Mouse (Mus musculus) kidney, adult 9 months (tissue): ENCODE data around the gene Prr15l.
A peak's percentile ranks its signal among the peaks of the same experiment; 100 is the strongest.

ENCODE experiments used
- DNase-seq: peaks from one replicate; pipeline ENCODE4 v3.0.0; 2022

Prr15l gene

DNA sequence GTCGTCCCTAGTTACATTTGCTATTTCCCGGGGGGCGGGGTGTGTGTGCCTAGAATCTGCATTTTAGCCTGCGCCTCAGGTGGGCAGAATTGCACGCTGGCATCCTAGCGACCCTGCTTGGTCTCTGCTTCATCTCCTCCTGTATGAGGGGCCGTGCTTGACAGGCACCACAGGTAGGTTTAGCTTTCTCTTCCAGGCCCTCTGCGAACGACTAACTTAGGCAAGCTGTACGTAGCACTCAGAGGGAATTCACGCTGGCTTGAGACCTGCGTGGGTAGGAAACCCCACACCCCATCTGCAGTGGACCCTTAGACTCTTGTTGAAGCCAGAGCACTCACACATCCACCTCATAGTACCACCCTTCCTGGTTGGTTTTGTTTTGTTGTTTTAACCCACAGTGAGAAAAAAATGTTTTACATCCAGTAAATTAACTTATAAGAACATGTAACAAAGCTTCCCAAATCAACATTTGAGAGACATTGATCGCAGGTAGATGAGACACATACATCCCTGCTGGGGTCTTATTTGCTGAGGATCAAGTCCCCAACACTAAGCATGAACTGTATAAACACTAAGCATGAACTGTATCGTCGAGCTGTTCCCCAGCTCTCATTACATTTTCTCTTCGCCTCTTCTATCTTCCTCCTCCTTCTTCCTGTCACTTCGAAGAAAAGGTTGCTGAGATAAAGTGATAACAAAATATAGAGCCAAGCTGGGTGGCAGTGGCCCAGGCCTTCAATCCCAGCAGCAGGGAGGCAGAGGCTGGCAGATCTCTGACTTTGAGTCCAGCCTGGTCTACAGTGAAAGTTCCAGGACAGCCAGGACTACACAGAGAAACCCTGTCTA lies 50.7 kb downstream of the Prr15l start:
- no peak for DNase-seq

DNA sequence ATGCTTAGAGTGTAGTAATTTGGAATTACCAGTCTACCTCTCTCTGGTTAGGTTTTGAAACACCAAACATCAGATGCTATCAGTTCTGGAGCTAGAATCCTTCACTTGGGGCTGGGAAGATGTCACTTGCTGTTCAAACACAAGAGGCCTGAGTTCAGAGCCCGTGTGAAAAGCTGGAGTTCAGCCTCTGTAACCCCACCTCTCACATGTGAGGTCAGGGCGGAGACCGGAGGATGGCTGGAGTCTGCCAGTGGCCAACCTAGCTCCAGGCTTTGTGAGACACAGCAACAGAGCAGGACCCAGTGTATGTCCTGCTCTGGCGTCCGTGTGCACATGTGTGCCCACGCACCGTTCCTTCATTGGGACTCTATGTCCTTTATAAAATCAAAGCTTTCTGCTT lies 51.4 kb downstream of the Prr15l start:
- no peak for DNase-seq

DNA sequence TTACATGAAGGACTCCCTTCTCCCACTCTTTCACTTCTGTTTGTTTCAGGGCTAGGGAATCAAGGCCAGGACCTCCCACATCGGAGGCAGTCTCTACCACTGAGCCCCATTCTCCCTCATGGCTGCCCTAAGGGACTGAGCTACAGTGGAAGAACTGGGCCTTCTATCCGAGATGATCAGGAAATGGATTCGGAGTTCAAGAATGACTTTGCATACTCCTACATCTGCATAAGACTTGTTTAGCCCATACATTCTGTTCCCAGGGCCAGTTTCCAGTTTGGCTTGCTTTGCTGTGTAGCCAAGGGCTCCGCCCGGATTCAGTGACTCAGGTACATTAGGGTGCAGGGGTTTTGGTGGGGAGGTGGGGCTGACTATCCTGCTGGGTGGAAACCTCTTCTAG lies 52.1 kb downstream of the Prr15l start:
- no peak for DNase-seq

DNA sequence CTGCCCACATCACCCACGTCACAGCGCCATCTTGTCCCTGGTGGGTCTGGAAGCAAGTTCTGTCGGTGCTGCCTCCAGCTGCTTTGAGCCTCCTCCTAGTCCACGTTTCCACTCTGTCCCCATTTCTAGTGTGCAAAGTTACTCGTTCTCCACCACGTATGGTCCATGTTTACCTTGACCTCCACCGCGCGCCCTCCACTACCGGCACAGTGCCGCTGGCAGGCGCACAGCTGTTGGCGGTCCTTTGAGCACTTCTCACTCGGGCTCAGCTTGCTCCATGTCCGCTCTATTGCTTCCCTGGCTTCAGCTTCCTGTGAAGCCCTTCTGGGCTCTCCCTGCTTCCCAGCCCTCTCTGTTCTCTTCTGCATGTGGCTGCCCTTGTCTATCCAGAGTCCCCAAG lies 53.6 kb downstream of the Prr15l start:
- no peak for DNase-seq

DNA sequence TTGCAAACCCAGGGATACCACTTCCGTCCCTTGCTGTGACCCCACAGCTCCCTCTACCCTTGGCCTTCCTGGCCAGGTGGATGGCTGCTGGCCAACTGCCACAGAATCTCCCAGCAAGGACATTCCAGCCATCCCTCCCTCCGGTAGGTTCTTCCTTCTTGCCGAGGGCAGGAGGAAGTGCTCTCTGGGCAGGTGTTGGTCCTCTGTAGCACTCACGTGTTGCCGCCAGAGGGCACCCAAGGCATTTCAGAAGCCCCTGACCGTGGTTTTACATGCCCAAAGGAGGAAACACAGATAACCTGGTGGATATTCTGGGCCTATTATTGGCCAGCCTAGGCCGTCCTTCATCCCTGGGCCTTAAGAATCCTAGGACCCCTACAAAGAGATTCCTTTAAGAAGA lies 54.5 kb downstream of the Prr15l start:
- DNase-seq, result peak; percentile 87

DNA sequence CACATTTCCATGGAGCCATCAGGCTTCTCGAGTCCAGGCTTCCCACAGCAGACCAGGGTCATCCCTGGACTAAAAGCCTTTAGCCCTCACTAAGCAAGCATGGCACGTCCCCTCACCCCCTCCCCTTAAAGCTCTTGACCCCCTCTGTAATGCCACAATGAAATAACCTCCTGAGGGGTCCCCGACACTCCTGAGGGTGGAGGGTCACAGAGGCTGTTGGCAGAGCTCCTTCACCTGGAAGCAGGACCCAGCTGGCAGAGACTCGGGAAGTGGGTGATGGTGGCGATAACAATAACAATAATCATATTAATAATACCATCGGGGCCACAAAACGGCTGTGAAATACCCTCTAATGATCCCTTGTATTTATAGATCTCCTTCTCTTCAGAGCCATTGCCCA lies 55.0 kb downstream of the Prr15l start, which contains the start of gene Sp2:
TSS of gene Sp2 (minus strand) at position 101 of the 400 bp plus-strand sequence.
- DNase-seq, result no peak

DNA sequence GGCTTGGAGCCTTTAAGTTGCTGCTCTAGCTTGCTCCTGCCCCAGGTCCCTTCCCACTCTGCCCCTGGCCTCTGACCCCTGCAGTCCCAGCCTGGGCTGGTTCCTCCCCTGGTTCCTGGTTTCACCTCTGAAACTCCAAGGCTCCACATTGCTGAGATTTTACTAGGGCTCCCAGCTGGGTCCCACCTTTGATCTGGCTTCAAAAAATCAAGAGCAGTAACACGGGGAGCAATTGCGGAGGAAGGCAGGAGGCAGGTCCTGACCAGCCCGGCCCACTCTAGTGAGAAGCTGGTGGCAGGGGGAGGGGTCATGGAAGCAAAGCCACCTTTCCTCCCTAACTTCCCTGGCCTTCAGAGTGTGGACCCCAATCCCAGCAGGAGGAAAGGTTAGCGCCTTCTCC lies 57.0 kb downstream of the Prr15l start:
- DNase-seq, result no peak

DNA sequence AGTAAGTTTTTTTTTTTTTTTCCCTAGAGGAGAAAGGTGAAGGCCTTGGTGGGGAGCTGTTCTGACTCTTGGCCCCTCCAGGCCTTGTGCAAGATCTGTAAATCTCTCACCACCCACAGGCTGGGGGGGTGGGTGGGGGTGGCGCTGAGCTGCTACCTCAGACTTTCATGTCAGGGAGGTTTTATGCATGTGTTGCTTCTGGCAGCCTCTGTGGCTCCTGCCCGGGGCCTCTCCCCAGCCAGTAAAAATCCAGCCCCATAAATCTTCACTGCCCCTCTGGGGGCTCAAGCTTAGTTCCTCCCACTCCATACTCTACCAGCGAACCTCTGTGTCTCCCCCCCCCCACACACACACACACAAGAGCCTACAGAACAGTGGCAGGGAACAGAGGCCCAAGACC lies 58.6 kb downstream of the Prr15l start:
- DNase-seq, result no peak
